Mouse (Mus musculus) cerebellum, postnatal 10 days (tissue): ENCODE data around the gene Kcnv2.

Experiments used
- DNase-seq, 2 experiments: peaks; one replicate each; pipeline ENCODE4 v3.0.0; 2021; ENCODE audit warnings: mixed read lengths in 2 of 2

Kcnv2 gene

GRCm38 (mm10) chr19:27322281-27322680 lies at the start of gene Kcnv2:
Gene Kcnv2, plus strand, starts transcription at chr19:27322588.
- no peak for DNase-seq

GRCm38 (mm10) chr19:27273385-27273784 lies 49.0 kb upstream of the Kcnv2 start:
- no peak for DNase-seq

GRCm38 (mm10) chr19:27274382-27274781 lies 48.0 kb upstream of the Kcnv2 start:
- no peak for DNase-seq

- DNase-seq: no peak
These were observed 43.2 kb upstream of the Kcnv2 start for GRCm38 (mm10) chr19:27279174-27279573.

- no peak for DNase-seq
These were observed 12.3 kb upstream of the Kcnv2 start for GRCm38 (mm10) chr19:27310039-27310438.

GRCm38 (mm10) chr19:27311311-27311710 lies 11.1 kb upstream of the Kcnv2 start:
- no peak for DNase-seq

GRCm38 (mm10) chr19:27312266-27313079 lies 9.9 kb upstream of the Kcnv2 start:
- DNase-seq: no peak

- DNase-seq: no peak
These were observed 9.3 kb upstream of the Kcnv2 start for GRCm38 (mm10) chr19:27313080-27313413.

- DNase-seq: no peak
These were observed 5.8 kb upstream of the Kcnv2 start for GRCm38 (mm10) chr19:27316313-27317258.

- peak in 1 of 2 experiments; percentile 7 for DNase-seq
These were observed 5.1 kb upstream of the Kcnv2 start for GRCm38 (mm10) chr19:27317337-27317736.

- no peak for DNase-seq
These were observed 681 bp downstream of the Kcnv2 start for GRCm38 (mm10) chr19:27322911-27323627.

GRCm38 (mm10) chr19:27325558-27325957 lies 3.2 kb downstream of the Kcnv2 start:
- DNase-seq: no peak

GRCm38 (mm10) chr19:27327569-27327968 lies 5.2 kb downstream of the Kcnv2 start:
- no peak for DNase-seq

GRCm38 (mm10) chr19:27328166-27328565 lies 5.8 kb downstream of the Kcnv2 start:
- DNase-seq: no peak

- DNase-seq: no peak
These were observed 6.3 kb downstream of the Kcnv2 start for GRCm38 (mm10) chr19:27328644-27329043.

- peak; percentile 6 to 19 for DNase-seq
These were observed 9.9 kb downstream of the Kcnv2 start for GRCm38 (mm10) chr19:27332207-27332794.

- no peak for DNase-seq
These were observed 13.9 kb downstream of the Kcnv2 start for GRCm38 (mm10) chr19:27336126-27336917.

- no peak for DNase-seq
These were observed 24.1 kb downstream of the Kcnv2 start for GRCm38 (mm10) chr19:27346501-27346900.

GRCm38 (mm10) chr19:27351700-27352099 lies 29.3 kb downstream of the Kcnv2 start:
- DNase-seq: no peak

- no peak for DNase-seq
These were observed 38.0 kb downstream of the Kcnv2 start for GRCm38 (mm10) chr19:27360381-27360780.

GRCm38 (mm10) chr19:27363891-27364290 lies 41.5 kb downstream of the Kcnv2 start:
- DNase-seq: no peak

- DNase-seq: peak; percentile 14 to 25
These were observed 42.1 kb downstream of the Kcnv2 start for GRCm38 (mm10) chr19:27364521-27364931.
